Mouse (Mus musculus) testis, adult 2 months (tissue): ENCODE measurements at regions not wholly inside any gene's neighbourhood (a gene's known extent, or its start where the extent isn't known, plus 50 kb on each side); places are given as distances from the start of the nearest gene placed in this dataset.

Experiments used
- H3K27ac ChIP-seq: fragments of 200-500 bp; 2 replicates; pipeline ENCODE4 v1.5.1; 2012; ENCODE audit warnings: low read depth, low read length; ENCODE audit not compliant: control insufficient read depth, insufficient read depth
- H3K27me3 ChIP-seq: fragments of 200-500 bp; 2 replicates; pipeline ENCODE4 v1.6.1; 2012; ENCODE audit warnings: mild to moderate bottlenecking, low read length, moderate library complexity; ENCODE audit not compliant: control insufficient read depth, insufficient read depth
- H3K36me3 ChIP-seq: fragments of 200-500 bp; 2 replicates; pipeline ENCODE4 v1.6.1; 2012; ENCODE audit warnings: mild to moderate bottlenecking, low read length; ENCODE audit not compliant: control insufficient read depth, insufficient read depth
- H3K4me1 ChIP-seq: fragments of 200-500 bp; 2 replicates; pipeline ENCODE4 v1.6.1; 2012; ENCODE audit warnings: low read length; ENCODE audit not compliant: control insufficient read depth, insufficient read depth
- H3K4me3 ChIP-seq: fragments of 200-500 bp; 2 replicates; pipeline ENCODE4 v1.5.1; 2012; ENCODE audit warnings: low read depth, mild to moderate bottlenecking, low read length, moderate library complexity, mixed read lengths; ENCODE audit not compliant: control insufficient read depth
- CTCF ChIP-seq: fragments of 200-500 bp; IDR thresholded peaks from 2 replicates; pipeline ENCODE4 v1.5.1; 2012; ENCODE audit warnings: low read depth, mild to moderate bottlenecking, inconsistent platforms, low read length, moderate library complexity; ENCODE audit not compliant: control insufficient read depth, insufficient read depth, insufficient replicate concordance
- POLR2A ChIP-seq: fragments of 200-500 bp; IDR thresholded peaks from 2 replicates; pipeline ENCODE4 v1.6.1; 2012; ENCODE audit warnings: low read depth, mild to moderate bottlenecking, inconsistent platforms, low read length, moderate library complexity; ENCODE audit not compliant: control insufficient read depth

DNA sequence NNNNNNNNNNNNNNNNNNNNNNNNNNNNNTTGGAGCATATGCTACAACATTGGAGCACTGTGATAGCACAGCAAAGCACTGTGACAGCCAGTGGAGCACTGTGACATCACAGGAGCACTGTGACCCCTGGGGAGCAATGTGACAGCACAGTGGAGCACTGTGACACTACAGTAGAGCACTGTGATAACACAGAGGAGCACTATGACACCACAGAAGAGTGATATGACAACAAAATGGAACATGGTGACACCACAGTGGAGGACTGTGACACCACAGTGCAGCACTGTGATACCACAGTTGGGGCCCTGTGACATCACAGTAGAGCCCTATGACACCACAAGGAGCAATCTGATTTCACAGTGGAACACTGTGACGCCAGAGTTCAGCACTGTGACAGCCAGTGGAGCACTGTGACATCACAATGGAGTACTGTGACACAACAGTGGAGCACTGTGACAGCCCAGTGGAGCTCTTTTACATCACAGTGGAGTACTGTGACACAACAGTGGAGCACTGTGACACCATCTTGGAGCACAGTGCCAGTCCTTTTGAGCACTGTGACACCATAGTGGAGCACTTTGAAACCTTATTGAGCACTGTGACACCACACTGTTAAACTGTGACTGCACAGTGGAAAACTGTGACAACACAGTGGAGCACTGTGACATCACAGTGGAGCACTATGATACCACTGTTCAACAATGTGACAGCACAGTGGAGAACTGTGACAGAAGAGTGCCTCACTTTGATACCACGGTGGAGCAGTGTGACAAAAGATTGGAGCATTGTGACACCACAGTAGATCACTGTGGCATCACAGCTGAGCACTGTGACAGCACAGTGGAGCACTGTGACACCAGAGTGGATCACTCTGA is 116.9 kb upstream of the Vmn1r2 start:
- no peak for TF ChIP-seq POLR2A
- Histone ChIP-seq H3K4me3 (no peak overlapping the region), H3K36me3 (no peaks in the 10 kb centered on the region), H3K4me1 (no peaks in the 10 kb centered on the region), H3K27ac (no peak overlapping the region), H3K27me3 (no peaks in the 10 kb centered on the region)

DNA sequence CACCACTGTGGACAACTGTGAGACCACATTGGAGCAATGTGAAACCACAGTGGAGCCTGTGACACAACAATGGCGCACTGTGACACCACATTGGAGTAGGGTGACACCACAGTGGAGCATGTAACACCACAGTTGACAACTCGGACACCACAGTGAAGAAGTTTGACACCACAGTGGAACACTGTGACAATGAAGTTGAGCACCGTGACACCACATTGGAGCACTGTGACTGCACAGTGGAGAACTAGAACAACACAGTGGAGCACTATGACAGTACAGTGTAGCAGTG is 116.3 kb upstream of the Vmn1r2 start:
- Histone ChIP-seq H3K4me3 (no peak overlapping the region), H3K27me3 (no peaks in the 10 kb centered on the region), H3K36me3 (no peaks in the 10 kb centered on the region), H3K27ac (no peak overlapping the region), H3K4me1 (no peaks in the 10 kb centered on the region)
- no peak for TF ChIP-seq POLR2A
- TF ChIP-seq CTCF, result no peak

DNA sequence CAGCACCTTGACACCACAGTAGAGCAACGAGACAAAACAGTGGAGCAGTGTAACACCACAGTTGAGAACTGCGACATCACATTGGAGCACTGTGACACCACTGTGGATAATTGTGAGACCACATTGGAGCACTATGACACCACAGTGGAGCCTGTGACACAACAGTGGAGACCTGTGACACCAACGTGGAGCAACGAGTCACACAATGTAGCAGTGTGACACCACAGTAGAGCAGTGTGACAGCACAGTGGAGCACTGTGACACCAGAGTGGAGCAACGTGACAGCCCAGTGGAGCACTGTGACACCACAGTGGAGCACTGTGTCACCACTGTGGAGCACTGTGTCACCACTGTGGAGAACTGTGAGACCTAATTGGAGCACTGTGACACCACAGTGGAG is 115.9 kb upstream of the Vmn1r2 start:
- Histone ChIP-seq H3K4me1 (no peaks in the 10 kb centered on the region), H3K27ac (no peak overlapping the region), H3K4me3 (no peak overlapping the region), H3K27me3 (no peaks in the 10 kb centered on the region), H3K36me3 (no peaks in the 10 kb centered on the region)
- TF ChIP-seq CTCF, result no peak
- no peak for TF ChIP-seq POLR2A

DNA sequence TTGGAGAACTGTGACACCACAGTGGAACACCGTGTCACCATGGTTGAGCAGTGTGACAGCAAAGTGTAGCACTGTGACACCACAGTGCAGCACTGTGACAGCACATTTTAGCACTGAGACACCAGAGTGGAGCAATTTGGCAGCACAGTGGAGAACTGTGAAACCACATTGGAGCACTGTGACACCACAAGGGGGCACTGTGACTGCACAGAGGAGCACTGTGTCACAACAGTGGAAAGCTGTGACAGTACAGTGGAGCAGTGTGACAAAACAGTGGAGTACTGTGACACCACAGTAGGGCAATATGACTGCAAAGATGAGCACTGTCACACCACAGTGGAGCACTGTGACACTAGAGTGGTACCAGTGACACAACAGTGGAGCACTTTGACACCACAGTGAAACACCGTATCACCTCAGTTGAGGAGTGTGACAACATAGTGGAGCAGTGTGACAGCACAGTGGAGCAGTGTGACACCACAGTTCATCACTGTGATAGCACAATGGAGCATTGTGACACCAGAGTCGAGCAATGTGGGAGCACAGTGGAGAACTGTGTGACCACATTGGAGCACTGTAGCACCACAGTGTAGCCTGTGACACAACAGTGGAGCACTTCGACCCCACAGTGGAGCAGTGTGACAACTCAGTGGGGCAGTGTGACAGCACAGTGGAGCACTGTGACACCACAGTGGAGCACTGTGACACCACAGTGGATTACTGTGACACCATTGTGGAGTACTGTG is 114.6 kb upstream of the Vmn1r2 start:
- Histone ChIP-seq H3K36me3 (no peaks in the 10 kb centered on the region), H3K4me3 (no peak overlapping the region), H3K27ac (no peak overlapping the region), H3K4me1 (no peaks in the 10 kb centered on the region), H3K27me3 (no peaks in the 10 kb centered on the region)
- peak; percentile 25; the same call in 1 of the 2 replicates for TF ChIP-seq CTCF
- no peak for TF ChIP-seq POLR2A

DNA sequence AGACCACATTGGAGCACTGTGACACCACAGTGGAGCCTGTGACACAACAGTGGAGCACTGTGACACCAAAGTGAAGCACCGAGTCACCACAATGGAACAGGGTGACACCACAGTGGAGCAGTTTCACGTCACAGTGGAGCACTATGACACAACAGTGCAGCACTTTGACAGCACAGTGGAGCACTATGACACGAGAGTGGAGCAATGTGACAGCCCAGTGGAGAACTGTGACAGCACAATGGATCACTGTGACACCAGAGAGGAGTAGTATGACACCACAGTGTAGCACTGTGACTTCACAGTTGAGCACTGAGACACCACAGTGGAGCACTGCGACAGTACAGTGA is 114.1 kb upstream of the Vmn1r2 start:
- Histone ChIP-seq H3K4me3 (no peak overlapping the region), H3K27me3 (no peaks in the 10 kb centered on the region), H3K4me1 (no peaks in the 10 kb centered on the region), H3K36me3 (no peaks in the 10 kb centered on the region), H3K27ac (no peak overlapping the region)
- TF ChIP-seq POLR2A (no peak), CTCF (no peak)

DNA sequence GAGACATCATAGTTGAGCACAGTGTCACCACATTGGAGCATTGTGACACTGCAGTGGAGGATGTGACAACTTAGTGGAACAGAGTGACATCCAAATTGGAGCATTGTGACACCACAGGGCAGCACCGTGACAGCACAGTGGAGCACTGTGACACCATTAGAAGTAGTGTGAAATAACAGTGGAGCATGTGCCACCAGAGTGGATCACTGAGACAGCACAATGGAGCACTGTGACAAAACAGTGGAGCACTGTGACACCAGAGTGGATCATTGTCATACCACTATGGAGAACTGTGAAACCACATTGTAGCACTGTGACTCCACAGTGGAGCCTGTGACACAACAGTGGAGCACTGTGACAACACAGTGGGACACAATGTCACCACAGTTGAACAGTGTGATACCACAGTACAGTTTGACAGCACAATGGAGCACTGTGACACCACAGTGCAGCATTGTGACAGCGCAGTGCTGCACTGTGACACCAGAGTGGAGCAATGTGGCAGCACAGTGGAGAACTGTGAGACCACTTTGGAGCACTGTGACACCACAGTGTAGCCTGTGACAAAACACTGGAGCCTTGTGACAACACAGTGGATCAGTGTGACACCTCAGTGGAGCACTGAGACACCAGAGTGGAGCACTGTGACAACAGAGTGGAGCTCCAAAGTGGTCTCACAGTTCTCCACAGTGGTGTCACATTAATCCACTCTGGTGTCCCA is 113.5 kb upstream of the Vmn1r2 start:
- Histone ChIP-seq H3K27ac (no peak overlapping the region), H3K36me3 (no peaks in the 10 kb centered on the region), H3K27me3 (no peaks in the 10 kb centered on the region), H3K4me1 (no peaks in the 10 kb centered on the region), H3K4me3 (no peak overlapping the region)
- no peak for TF ChIP-seq POLR2A
- no peak for TF ChIP-seq CTCF

DNA sequence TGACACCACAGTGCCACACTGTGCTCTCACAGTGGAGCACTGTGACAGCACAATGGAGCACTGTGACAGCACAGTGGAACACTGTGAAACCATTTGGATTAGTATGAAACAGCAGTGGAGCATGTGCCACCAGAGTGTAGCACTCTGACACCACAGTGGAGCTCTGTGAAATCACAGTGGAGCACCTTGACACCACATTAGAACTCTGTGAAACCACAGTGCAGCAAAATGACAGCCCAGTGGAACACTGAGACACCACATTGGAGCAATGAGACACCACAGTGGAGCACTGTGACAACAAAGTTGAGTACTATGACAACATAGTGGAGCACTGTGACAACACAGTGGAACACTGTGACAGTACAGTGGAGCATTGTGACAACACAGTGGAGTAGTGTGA is 112.2 kb upstream of the Vmn1r2 start:
- TF ChIP-seq POLR2A, result no peak
- TF ChIP-seq CTCF, result no peak
- Histone ChIP-seq H3K27me3 (no peaks in the 10 kb centered on the region), H3K4me3 (no peak overlapping the region), H3K4me1 (no peaks in the 10 kb centered on the region), H3K36me3 (no peaks in the 10 kb centered on the region), H3K27ac (no peak overlapping the region; the same call in 1 of the 2 replicates)
